Mouse (Mus musculus): ENCODE data around the gene Herc6.
"Not testable (repeated sequence)": the region's sequence is repeated elsewhere in the genome, so short reads cannot be mapped to it uniquely, and the experiment has no call there.

The Herc6 gene

DNA sequence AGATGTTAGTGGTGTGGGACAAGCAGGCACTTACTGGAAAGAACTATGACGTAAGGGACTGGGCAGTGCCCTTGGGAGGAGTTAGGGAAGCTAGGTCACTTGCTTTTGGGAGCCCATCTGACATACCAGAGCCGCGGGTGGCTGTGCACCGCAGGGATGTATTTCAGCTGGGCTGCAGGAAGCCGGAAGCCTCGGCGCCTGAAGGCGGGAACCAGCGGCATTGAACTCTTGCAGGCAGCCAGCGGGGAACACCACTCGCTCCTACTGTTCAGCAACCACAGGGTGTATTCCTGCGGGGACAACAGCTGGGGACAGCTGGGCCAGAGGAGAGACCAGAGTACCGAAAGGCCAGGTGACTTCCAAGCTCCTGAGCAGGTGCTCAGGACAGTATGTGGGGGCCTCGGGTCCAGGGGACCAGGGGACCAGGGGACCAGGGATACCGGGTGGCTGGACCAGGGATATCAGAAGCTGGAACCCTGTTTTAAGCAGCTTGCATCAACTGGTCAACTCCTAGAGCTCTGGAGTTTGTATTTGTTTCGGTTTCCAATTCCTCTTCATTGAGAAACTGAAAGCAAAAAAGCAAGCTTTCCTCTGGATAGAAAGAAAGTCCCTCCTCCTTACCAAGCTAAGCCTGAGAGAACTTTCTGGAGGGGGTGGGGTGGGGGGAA lies at the start of gene Herc6:
Herc6 (plus strand) TSS at position 120 of the 668 bp plus-strand sequence.
- peak; percentile 81 for DNase-seq

DNA sequence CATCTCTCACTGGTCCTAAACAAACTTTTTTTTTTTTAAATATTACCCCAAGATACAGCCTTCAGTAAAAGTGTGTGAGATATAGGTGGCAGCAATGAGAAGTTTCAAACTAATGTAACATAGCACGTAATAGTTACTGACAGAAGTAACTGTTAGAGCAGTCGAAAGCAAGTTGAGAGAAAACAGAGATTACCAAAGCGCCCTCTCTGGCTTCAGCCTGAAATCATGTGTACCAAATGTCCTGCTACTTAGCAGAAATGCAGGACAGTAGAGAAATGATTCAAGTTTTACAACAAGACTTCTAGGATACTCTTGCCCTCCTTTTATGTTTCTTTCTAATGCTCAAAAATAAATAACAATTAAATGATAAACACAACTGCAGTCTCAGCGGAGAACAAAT lies 49.8 kb upstream of the Herc6 start:
- DNase-seq: no peak

DNA sequence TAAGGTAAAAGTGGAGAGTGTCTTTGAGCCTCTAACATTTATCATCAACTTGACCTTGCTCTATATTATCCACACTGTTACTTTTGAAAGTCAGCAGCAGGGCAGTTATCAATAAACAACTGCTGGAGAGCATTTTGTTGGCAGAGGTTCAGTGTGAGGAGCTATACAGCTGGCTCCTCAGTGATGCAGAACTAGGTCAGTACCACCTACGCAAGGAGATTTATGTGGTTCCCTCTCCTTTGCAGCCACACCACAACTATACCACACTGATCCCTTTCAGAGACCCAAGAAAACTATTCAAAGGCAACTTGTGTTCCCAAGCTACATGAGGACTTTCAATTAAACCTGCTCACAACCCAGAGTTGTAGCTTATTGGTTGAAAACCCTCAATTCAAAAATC lies 49.4 kb upstream of the Herc6 start:
- DNase-seq: no peak

GRCm38 (mm10) chr6:57532022-57532421 lies 48.8 kb upstream of the Herc6 start:
- DNase-seq: no peak

- DNase-seq: no peak
Observed at GRCm38 (mm10) chr6:57533410-57533809, 47.4 kb upstream of the Herc6 start.

DNA sequence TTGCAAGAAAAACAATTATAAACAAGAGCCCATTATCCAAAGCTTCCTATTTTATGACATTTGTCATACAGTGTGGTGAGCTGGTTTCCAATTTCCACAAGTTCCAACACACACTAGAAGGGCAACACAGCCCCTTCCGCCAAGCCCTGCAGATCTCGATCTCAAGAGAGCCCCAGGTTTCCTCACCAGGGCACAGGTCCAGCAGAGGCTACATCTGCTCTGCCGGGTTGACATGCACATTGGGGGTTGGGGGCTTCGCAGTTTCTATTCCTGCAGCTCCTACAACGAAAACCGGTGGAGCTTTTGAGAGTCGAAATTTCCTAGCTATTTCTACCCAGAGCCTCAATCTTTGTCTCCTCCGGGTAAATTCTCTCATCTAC lies 46.6 kb upstream of the Herc6 start:
- peak; percentile 51 for DNase-seq

DNA sequence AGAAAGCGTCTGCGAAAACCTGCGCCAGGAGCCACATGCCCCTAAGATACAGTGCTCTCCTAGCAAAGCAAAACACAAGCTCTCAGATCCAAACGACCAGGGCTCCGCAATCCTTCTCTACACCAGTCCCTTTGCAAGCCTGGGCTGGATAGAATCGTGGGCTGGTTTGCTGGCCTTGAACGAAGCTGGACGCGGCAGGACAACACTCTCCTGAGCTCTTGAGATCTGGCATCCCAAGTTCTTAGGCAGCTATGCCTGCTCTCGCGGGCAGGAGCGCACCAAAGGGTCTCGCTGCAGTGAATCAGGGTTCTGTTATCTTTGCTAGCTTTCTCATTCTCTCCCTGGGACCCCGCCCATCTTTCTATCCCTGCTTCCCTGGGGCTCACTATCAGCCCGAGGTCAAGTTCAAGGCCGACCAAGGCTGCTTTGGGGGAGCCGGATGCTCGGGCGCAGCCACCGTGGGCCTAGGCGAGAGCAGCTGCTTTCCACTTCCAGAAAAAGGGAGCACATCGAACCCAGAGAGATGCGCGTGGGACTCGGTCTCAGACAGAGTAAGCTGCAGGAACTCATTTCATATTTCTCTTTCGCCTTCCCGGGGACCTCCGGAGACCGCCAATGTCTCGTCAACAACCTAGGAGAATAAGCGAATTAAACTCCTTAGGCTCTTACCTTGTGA lies 46.1 kb upstream of the Herc6 start:
- peak; percentile 55 for DNase-seq

- DNase-seq: peak; percentile 99
Observed at GRCm38 (mm10) chr6:57535386-57535936, 45.3 kb upstream of the Herc6 start, which contains the start of gene Ppm1k. Ppm1k (minus strand) TSS chr6:57535468.

- peak; percentile 25 for DNase-seq
Observed at GRCm38 (mm10) chr6:57535971-57536669, 44.7 kb upstream of the Herc6 start.

- DNase-seq: no peak
Observed at GRCm38 (mm10) chr6:57537887-57538286, 42.9 kb upstream of the Herc6 start.

- no peak for DNase-seq
Observed at GRCm38 (mm10) chr6:57540950-57541498, 39.8 kb upstream of the Herc6 start.

DNA sequence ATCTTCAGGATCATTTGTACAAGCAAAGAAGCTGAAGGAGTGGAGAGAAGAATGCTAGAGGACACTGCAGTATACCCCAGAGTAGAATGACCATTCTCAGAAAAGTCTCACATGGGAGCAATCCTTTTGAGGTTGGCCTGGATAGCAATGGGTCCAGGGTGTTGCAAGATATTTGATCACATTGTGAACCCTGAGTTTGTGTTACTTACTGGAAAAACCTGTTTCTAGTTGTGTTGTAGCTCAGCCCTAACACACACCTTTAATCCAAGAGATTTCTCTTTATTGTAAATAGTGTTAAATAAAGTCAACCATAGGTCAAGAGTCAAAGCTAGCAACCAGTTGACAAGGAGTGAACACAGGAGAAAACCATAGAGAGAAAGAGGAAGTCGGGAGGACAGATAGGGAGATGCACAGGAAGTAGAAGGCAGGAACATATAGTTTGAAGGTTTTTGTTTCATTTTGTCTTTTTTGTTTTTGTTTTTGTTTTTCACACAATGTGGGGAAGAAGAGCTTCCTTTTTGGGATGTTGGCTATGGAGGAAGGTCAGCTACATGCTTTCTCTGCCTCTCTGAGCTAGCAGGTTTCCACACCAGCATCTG lies 39.0 kb upstream of the Herc6 start:
- DNase-seq: no peak

DNA sequence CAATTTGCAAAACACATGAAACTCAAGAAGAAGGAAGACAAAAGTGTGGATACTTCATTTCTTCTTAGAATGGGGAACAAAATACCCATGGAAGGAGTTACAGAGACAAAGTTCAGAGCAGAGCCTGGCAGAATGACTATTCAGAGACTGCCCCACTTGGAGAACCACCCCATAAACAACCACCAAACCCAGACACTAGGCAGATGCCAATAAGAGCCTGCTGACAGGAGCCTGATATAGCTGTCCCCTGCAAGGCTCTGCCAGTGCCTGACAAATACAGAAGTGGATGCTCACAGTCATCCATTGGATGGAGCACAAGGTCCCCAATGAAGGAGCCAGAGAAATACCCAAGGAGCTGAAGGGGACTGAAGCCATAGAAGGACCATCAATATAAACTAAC lies 37.2 kb upstream of the Herc6 start:
- not testable (repeated sequence) for DNase-seq

DNA sequence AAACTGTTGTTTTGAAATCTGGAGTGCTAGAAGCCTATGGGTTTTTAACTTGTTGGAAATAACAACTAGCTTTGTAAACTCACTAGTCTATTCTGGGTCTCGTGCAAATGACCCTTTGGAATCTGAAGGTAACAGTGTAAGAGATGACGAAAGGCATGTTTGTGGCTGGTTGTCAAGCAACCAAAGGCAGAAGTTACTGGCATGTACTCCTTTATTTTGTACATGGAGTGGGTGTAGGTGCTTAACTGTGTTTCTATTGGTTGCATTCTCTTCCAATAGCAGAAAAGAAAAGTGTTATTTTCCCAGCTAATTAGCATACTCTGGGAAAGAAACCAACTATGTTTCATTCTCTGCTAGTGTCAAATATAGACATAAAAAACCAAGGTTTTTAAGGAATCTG lies 35.9 kb upstream of the Herc6 start:
- DNase-seq: no peak

GRCm38 (mm10) chr6:57551211-57551796 lies 29.5 kb upstream of the Herc6 start:
- no peak for DNase-seq

- DNase-seq: no peak
Observed at GRCm38 (mm10) chr6:57557796-57558317, 22.9 kb upstream of the Herc6 start.

DNA sequence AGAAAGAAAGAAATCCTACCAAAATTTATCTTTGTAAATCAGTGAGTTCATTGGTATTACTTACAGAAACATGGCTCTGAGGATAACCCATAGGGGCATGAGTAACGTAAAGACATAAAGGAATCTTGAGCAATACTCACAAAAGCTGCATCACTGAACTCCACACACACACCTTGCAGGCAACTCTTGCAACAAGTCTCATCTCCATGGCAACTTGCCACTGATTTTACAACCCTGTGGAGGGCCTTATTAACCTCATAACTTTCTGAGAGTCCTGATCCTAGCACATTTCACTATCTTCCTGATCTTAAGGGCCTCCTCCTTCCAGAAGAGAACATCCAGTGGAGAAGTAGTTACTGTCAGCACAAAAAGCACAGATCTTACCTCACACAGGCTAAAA lies 17.3 kb upstream of the Herc6 start:
- no peak for DNase-seq

DNA sequence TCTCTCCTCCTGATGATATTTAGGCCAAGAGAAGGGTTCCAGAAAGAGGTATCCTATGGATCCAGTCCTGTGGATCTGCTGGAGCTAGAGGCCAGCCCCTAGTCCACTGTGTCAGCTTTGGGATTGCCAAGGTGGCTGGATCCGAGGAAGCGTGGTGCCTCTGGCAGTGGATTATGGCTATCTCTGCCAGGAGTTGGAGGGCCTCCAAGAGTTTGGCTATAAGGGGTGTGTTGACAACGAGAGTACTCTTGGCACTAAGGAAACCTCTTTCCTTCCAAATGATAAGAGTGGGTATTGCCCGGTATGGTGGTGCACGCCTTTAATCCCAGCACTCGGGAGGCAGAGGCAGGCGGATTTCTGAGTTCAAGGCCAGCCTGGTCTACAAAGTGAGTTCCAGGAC lies 15.3 kb upstream of the Herc6 start:
- DNase-seq: no peak

DNA sequence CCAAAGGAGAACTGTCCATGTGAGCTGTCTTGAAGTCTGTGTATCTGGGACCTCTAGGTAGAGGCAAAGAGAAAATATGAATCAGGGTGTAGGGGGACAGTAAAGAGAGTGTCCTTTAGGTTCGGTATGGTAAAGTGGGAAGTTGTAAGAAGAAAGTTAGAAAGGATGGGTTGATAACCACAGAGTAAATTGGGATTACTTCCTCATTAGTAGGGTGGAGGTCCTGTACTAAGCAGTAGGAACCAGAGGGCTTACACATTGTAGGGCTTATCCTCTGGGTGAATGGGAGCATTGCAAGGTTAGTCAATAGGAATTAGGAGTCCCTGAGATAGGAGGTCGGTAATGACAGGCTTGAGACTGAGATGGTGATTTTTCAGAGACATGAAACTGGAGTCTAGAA lies 13.2 kb upstream of the Herc6 start:
- DNase-seq: no peak

- DNase-seq: peak; percentile 62
Observed at GRCm38 (mm10) chr6:57570170-57570974, 10.4 kb upstream of the Herc6 start.

- no peak for DNase-seq
Observed at GRCm38 (mm10) chr6:57571587-57571986, 9.2 kb upstream of the Herc6 start.

Measured in kidney, postnatal 10 days (tissue).